Mouse (Mus musculus) macrophage (primary cell): ENCODE results near the gene Plvap. TPM values are rescaled to one million over a fixed set of nuclear protein-coding genes. Genes with fewer than 3 reads are reported as not detected.

Experiments
- H3K27ac ChIP-seq: fragments of 350-480 bp; formaldehyde crosslinking; 2 replicates; pipeline ENCODE4 v1.9.0; 2021
- H3K36me3 ChIP-seq: fragments of 350-480 bp; formaldehyde crosslinking; 2 replicates; pipeline ENCODE4 v1.9.0; 2021; ENCODE audit errors: inconsistent target
- H3K4me3 ChIP-seq: fragments of 350-480 bp; formaldehyde crosslinking; 2 replicates; pipeline ENCODE4 v1.9.0; 2021; ENCODE audit errors: inconsistent target
- H3K79me2 ChIP-seq: fragments of 350-480 bp; formaldehyde crosslinking; 2 replicates; pipeline ENCODE4 v1.9.0; 2021; ENCODE audit errors: inconsistent target
- WGBS: methylation state at CpG from one replicate; pipeline ENCODE4 v1.1.7; 2026; ENCODE audit warnings: inconsistent platforms; ENCODE audit not compliant: missing documents; 5-methylcytosine and 5-hydroxymethylcytosine counted together
- polyA plus RNA-seq: library from polyadenylated mRNA; stranded (reverse); fragments of 250-400 nt; gene quantifications from 3 replicates; pipeline ENCODE4 v1.2.4, GENCODE M21; 2018; ENCODE audit warnings: inconsistent platforms

Plvap gene
- polyA plus RNA-seq, 1 experiment from 2014 or later, result not detected

GRCm38 (mm10) chr8:71486136-71486529 lies 25.4 kb downstream of the Plvap start:
- H3K27ac ChIP-seq, result no peak overlapping the region
- 34% methylated on average over 4 of the region's 7 CpGs for WGBS
- no peak overlapping the region for H3K4me3 ChIP-seq
- peaks cover 12% of the 10 kb centered on the region for H3K79me2 ChIP-seq
- H3K36me3 ChIP-seq, result peaks cover 10% of the 10 kb centered on the region; the same call in 1 of the 2 replicates

- Histone ChIP-seq H3K4me3 (peak within 1 kb of the TSS; percentile 27), H3K36me3 (peaks cover 3% of the 10 kb centered on the region; the same call in 1 of the 2 replicates), H3K79me2 (peaks cover 12% of the 10 kb centered on the region), H3K27ac (no peak within 1 kb of the TSS)
- 6% methylated on average over 53 of the region's 58 CpGs for WGBS
Observed at GRCm38 (mm10) chr8:71485142-71486135, 26.1 kb downstream of the Plvap start, which contains the start of gene Ano8. Gene Ano8 (minus strand): TSS chr8:71485963.

GRCm38 (mm10) chr8:71484736-71485135 lies 26.8 kb downstream of the Plvap start:
- H3K27ac ChIP-seq, result no peak overlapping the region
- peak overlapping the region; percentile 27; the same call in 1 of the 2 replicates for H3K4me3 ChIP-seq
- H3K79me2 ChIP-seq, result peaks cover 7% of the 10 kb centered on the region
- 94% methylated on average over 19 of the region's 19 CpGs for WGBS
- no peaks in the 10 kb centered on the region for H3K36me3 ChIP-seq

GRCm38 (mm10) chr8:71483932-71484331 lies 27.6 kb downstream of the Plvap start:
- H3K27ac ChIP-seq, result no peak overlapping the region
- H3K79me2 ChIP-seq, result no peaks in the 10 kb centered on the region; the same call in 1 of the 2 replicates
- H3K36me3 ChIP-seq, result no peaks in the 10 kb centered on the region
- WGBS, result 83% methylated on average over 8 of the region's 8 CpGs
- H3K4me3 ChIP-seq, result no peak overlapping the region

- H3K79me2 ChIP-seq, result no peaks in the 10 kb centered on the region
Observed at GRCm38 (mm10) chr8:71478943-71479342, 32.6 kb downstream of the Plvap start.

GRCm38 (mm10) chr8:71477196-71477845 lies 34.2 kb downstream of the Plvap start:
- H3K79me2 ChIP-seq, result no peaks in the 10 kb centered on the region
- 63% methylated on average over 14 of the region's 14 CpGs for WGBS
- H3K36me3 ChIP-seq, result peaks cover 15% of the 10 kb centered on the region
- no peak overlapping the region for H3K27ac ChIP-seq
- H3K4me3 ChIP-seq, result no peak overlapping the region; the same call in 1 of the 2 replicates

More at GRCm38 (mm10) chr8:71478943-71479342, 32.6 kb downstream of the Plvap start:
- no peak overlapping the region for H3K27ac ChIP-seq
- 95% methylated on average over 8 of the region's 11 CpGs for WGBS
- 0 out of 2 replicates have a peak, but pooled peaks cover under 1% of the 10 kb centered on the region for H3K36me3 ChIP-seq
- H3K4me3 ChIP-seq, result no peak overlapping the region

GRCm38 (mm10) chr8:71476099-71476940 lies 35.2 kb downstream of the Plvap start:
- Histone ChIP-seq H3K4me3 (no peak overlapping the region), H3K79me2 (peaks cover 9% of the 10 kb centered on the region), H3K36me3 (peaks cover 24% of the 10 kb centered on the region), H3K27ac (no peak overlapping the region)
- WGBS, result under 1% methylated on average over 89 of the region's 121 CpGs

- 30% methylated on average over 4 of the region's 4 CpGs for WGBS
- no peak overlapping the region for H3K27ac ChIP-seq
- peaks cover 24% of the 10 kb centered on the region for H3K36me3 ChIP-seq
- no peak overlapping the region for H3K4me3 ChIP-seq
- H3K79me2 ChIP-seq, result peaks cover 16% of the 10 kb centered on the region
Observed at GRCm38 (mm10) chr8:71475702-71476075, 35.9 kb downstream of the Plvap start.

- H3K79me2 ChIP-seq, result peaks cover 22% of the 10 kb centered on the region
Observed at GRCm38 (mm10) chr8:71474785-71475701, 36.5 kb downstream of the Plvap start.

GRCm38 (mm10) chr8:71474344-71474743 lies 37.2 kb downstream of the Plvap start:
- peaks cover 24% of the 10 kb centered on the region for H3K36me3 ChIP-seq
- no peak overlapping the region for H3K4me3 ChIP-seq
- peaks cover 29% of the 10 kb centered on the region for H3K79me2 ChIP-seq
- 96% methylated on average over 18 of the region's 18 CpGs for WGBS
- no peak overlapping the region for H3K27ac ChIP-seq

More at GRCm38 (mm10) chr8:71474785-71475701, 36.5 kb downstream of the Plvap start:
- WGBS, result 89% methylated on average over 25 of the region's 25 CpGs
- Histone ChIP-seq H3K36me3 (peaks cover 24% of the 10 kb centered on the region), H3K27ac (no peak overlapping the region), H3K4me3 (no peak overlapping the region)

- Histone ChIP-seq H3K4me3 (no peak overlapping the region), H3K27ac (no peak overlapping the region), H3K79me2 (peaks cover 31% of the 10 kb centered on the region), H3K36me3 (peaks cover 24% of the 10 kb centered on the region)
- WGBS, result 91% methylated on average over 7 of the region's 8 CpGs
Observed at GRCm38 (mm10) chr8:71472601-71473386, 38.8 kb downstream of the Plvap start.

GRCm38 (mm10) chr8:71471861-71472260 lies 39.7 kb downstream of the Plvap start:
- Histone ChIP-seq H3K27ac (no peak overlapping the region), H3K4me3 (no peak overlapping the region), H3K36me3 (peaks cover 24% of the 10 kb centered on the region), H3K79me2 (peaks cover 31% of the 10 kb centered on the region)
- 95% methylated on average over 17 of the region's 17 CpGs for WGBS

GRCm38 (mm10) chr8:71470913-71471255 lies 40.7 kb downstream of the Plvap start:
- Histone ChIP-seq H3K4me3 (no peak overlapping the region), H3K36me3 (peaks cover 24% of the 10 kb centered on the region), H3K27ac (no peak overlapping the region), H3K79me2 (peaks cover 31% of the 10 kb centered on the region)
- 89% methylated on average over 5 of the region's 5 CpGs for WGBS
